Mouse (Mus musculus) adrenal gland, postnatal 36 days (tissue): ENCODE data around the gene Chil1. TPM values are rescaled to one million over a fixed set of nuclear protein-coding genes. Genes with fewer than 3 reads are reported as not detected.

Experiments used
- DNase-seq, 2 experiments: peaks; one replicate each; pipeline ENCODE4 v3.0.0; 2021; ENCODE audit warnings: mixed read lengths in 1 of 2
- total RNA-seq, 2 experiments: library from RNA; stranded (reverse); gene quantifications; 2 replicates each; pipeline ENCODE4 v1.2.3; 2021

Chil1 gene
- total RNA-seq, 2 experiments from 2014 or later: 1.3 to 1.7 TPM

DNA sequence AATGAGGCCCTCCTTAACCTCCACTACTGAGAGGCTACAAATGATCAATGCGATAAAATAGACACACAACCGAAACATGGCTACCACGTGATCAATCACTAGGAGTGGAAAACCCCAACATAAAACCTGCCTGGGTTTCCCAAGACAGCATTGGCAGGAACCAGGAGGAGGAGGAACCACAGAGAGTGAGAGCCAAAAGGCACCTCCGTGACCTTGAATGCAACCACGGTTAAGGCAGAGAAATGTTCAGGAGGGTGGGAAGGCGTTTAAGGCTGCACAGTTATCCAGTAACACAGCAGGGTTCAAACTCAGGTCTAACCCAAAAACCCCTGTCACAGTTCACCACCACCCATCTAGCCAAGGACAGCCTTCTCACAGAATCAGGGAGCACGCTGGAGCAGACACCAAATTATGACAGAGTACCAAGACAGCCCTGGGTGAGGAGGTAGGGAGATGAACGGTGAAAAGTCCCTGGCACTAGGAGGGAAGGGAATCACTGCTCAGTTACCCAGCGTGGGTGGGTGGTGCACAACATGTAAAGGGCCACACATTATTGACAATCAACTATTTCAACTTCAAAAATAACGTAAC is 48.8 kb downstream of the Chil1 start:
- no peak for DNase-seq

DNA sequence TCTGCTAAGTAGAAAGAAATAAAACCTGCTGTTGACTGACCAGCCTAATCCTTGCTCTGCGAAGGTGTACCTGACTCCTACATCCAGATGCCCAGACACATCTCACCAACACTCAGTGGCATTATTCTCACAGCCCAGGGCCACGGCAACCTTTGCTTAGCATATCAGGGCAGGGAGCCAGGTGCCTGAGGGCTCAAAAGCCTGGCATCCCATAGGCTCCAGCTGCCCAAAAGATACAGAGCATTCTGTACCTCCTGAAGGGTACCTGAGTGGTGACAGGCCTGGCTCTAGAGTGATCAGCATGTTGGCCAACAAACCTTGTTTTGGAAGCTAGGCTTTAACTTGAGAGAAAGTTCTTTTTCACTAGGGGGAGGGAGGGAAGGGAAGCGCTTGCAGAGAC is 49.3 kb downstream of the Chil1 start:
- DNase-seq: peak; percentile 53 to 65

- DNase-seq: no peak
These were observed 49.7 kb downstream of the Chil1 start for GRCm38 (mm10) chr1:134231681-134232080.

DNA sequence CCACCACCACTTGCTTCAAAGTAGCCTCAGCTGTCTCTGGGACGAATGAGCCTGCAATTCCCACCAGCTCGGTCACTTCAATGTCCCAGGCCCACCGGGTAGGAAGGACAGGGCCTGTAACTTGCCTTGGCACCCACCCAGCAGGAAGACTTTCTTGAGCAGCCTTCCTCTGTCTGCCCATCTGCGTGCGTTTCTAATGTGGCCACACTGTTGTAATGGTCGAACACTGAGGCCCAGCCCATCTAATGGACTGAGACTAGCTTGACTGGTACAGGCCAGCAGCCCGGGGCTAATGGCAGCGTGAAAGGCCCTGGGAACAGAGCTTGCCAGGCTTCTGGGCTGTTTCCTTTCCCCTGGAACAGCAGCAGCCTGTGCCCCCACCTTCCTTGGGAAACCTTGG is 50.4 kb downstream of the Chil1 start:
- DNase-seq: peak; percentile 33 to 56

DNA sequence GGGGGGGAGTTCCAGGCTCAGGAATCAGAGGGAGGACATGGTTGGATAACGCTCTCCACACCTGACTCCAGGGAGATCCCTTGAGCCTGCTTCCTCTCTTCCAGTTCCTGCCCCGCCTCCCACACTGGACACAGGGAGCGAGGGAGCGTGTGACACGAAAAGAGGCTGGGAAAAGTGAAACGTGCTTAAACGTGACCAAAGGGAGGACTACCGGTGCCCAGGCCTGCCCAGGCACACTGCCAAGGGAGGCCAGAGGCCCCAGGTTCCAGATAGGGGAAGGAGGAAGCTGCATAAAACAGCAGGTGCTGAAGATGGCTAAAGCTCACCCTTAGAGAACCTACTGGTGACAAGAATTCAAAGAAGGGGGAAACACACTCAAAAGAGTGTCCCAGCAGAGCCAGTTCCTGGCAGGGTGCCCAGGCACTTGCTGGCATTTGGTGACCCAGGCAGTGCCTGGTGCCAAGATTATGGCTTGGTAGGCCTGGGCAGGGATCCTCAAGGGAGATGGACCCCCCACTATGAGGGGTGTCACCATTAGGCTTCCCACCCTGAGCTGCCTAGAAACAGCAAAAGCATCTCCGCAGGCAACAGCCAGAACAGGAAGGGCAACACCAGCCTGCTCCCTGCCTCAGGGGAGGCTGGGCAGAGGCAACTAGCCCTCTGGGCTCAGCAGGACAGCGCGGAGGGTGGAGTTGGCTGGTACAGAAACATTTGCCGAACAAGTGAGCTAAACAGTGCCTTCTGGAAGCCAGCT is 51.0 kb downstream of the Chil1 start:
- peak; percentile 86 to 89 for DNase-seq

GRCm38 (mm10) chr1:134233681-134234454 is 51.9 kb downstream of the Chil1 start:
- no peak for DNase-seq

DNA sequence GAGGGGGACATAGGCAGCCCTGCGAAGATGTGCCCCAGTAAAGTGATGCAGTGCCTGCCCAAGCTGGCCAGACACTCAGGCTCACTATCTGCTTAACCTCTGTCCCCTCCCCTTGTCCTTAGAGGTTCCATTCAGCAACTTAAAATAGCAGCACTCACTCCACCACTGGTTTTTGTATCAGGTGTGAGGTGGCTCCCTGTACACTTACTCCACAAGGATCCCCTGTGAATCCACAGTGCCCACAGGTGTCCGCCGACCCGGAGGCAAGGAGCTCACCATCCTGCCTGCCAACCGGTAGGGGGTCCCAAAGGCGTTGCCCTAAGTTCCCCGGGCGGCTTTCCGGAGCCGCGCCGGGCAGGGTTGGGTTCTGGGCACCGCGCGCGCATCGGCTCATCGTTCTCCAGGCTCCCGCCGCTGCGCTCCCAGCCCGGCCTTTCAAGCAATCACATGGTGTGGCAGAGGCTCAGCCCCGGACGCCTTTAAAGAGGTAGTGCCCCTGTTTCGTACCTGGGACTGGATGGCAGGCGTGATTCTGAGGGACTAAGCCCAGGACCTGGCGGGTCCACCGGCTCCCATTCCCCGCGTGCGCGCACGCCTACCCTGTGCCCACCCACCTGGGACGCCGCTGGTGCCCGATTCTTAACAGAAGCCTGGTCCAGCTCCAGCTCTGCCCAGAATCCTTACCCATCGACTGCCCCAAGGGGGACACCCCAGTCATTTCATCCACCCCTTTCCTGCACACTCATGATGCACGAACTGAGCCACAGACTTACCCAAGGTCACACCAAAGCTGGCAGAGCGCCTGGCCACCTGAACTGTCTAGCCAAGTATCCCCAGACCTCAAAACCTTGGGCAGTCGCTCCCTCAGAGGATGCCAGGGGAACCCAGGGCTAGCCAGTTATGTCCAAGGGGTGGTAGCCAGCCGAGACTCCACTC is 52.7 kb downstream of the Chil1 start:
- DNase-seq: peak; percentile 83 to 85

GRCm38 (mm10) chr1:134235391-134235921 is 53.5 kb downstream of the Chil1 start, which contains the start of gene Adora1:
Adora1 (minus strand) TSS chr1:134235431.
- no peak for DNase-seq

- no peak for DNase-seq
These were observed 54.2 kb downstream of the Chil1 start for GRCm38 (mm10) chr1:134236142-134236541.

- DNase-seq: no peak
These were observed 55.5 kb downstream of the Chil1 start for GRCm38 (mm10) chr1:134237438-134237837.

Other genes starting within 250 kb of the Chil1 start
- gene Fmod, start 144.9 kb upstream of the Chil1 start, total RNA-seq: 1 to 10 TPM; 9.3 to 9.8 TPM
- gene Btg2, start 103.1 kb upstream of the Chil1 start, total RNA-seq: 10 to 100 TPM; 38.7 to 39.1 TPM
- not detected for gene Chit1, start 70.9 kb upstream of the Chil1 start, total RNA-seq
- under 1 TPM in 1 of 2 experiments, not detected in 1; 0.13 TPM for gene Mybph, start 11.3 kb downstream of the Chil1 start, total RNA-seq
- gene Adora1, start 53.3 kb downstream of the Chil1 start, total RNA-seq: 100 to 1,000 TPM; 110 to 137 TPM
- not detected for gene Myog, start 107.8 kb downstream of the Chil1 start, total RNA-seq
- 1 to 10 TPM in 1 of 2 experiments, under 1 TPM in 1; 0.60 to 1.1 TPM for gene Ppfia4, start 150.8 kb downstream of the Chil1 start, total RNA-seq
- gene Tmem183a, start 179.8 kb downstream of the Chil1 start, total RNA-seq: 10 to 100 TPM; 49.2 to 52.6 TPM
- not detected for gene 4933406M09Rik, start 203.8 kb downstream of the Chil1 start, total RNA-seq
- 10 to 100 TPM; 28.6 to 55.4 TPM for gene Cyb5r1, start 223.4 kb downstream of the Chil1 start, total RNA-seq
- 100 to 1,000 TPM; 125 to 139 TPM for gene Adipor1, start 233.2 kb downstream of the Chil1 start, total RNA-seq